Mouse (Mus musculus): ENCODE data around the gene Ift81. TPM values are rescaled to one million over a fixed set of nuclear protein-coding genes. Genes with fewer than 3 reads are reported as not detected.
A peak's percentile ranks its signal among the peaks of the same experiment; 100 is the strongest.

Gene Ift81
- polyA plus RNA-seq, 1 experiment from 2014 or later, result 29.5 TPM

- Histone ChIP-seq H3K36me3 (ENCODE audit: insufficient read depth, low read length) (no peaks in the 10 kb centered on the region), H3K4me1 (ENCODE audit: insufficient read depth, low read depth, low read length) (peaks cover 3% of the 10 kb centered on the region; the same call in 1 of the 2 replicates), H3K27ac (ENCODE audit: low read length) (no peak overlapping the region), H3K9ac (replicated peaks; ENCODE audit: low read depth) (no peak overlapping the region), H3K9me3 (ENCODE audit: low read length) (no peaks in the 10 kb centered on the region), H3K4me2 (replicated peaks; ENCODE audit: low read depth, low read length) (no peak overlapping the region), H3K4me3 (ENCODE audit: low read depth, low read length) (no peak overlapping the region), H3K27me3 (replicated peaks; ENCODE audit: insufficient read depth, low read length) (no peaks in the 10 kb centered on the region)
- WGBS, result 61% methylated on average over 8 of the region's 8 CpGs
- DNase-seq (ENCODE audit: low spot score) (no peak), ATAC-seq (no peak)
- TF ChIP-seq EP300 (IDR thresholded peaks at IDR 0.05) (no peak), CTCF (IDR thresholded peaks at IDR 0.05) (no peak)
These were observed 80.4 kb downstream of the Ift81 start for GRCm38 (mm10) chr5:122533884-122534283.

GRCm38 (mm10) chr5:122529913-122530604 is 84.3 kb downstream of the Ift81 start:
- H3K4me2 ChIP-seq (replicated peaks; ENCODE audit: low read depth, low read length), result no peak overlapping the region
- peak overlapping the region; percentile 48; the same call in 1 of the 2 replicates for H3K27ac ChIP-seq (ENCODE audit: low read length)
- H3K4me3 ChIP-seq (ENCODE audit: low read depth, low read length), result no peak overlapping the region
- H3K4me1 ChIP-seq (ENCODE audit: insufficient read depth, low read depth, low read length), result peaks cover 20% of the 10 kb centered on the region
- no peak for DNase-seq (ENCODE audit: low spot score)
- no peak for TF ChIP-seq EP300 (IDR thresholded peaks at IDR 0.05)
- H3K36me3 ChIP-seq (ENCODE audit: insufficient read depth, low read length), result no peaks in the 10 kb centered on the region
- H3K27me3 ChIP-seq (replicated peaks; ENCODE audit: insufficient read depth, low read length), result no peaks in the 10 kb centered on the region
- no peaks in the 10 kb centered on the region for H3K9me3 ChIP-seq (ENCODE audit: low read length)
- no peak overlapping the region for H3K9ac ChIP-seq (replicated peaks; ENCODE audit: low read depth)
- 57% methylated on average over 9 of the region's 9 CpGs for WGBS
- no peak for ATAC-seq

DNA sequence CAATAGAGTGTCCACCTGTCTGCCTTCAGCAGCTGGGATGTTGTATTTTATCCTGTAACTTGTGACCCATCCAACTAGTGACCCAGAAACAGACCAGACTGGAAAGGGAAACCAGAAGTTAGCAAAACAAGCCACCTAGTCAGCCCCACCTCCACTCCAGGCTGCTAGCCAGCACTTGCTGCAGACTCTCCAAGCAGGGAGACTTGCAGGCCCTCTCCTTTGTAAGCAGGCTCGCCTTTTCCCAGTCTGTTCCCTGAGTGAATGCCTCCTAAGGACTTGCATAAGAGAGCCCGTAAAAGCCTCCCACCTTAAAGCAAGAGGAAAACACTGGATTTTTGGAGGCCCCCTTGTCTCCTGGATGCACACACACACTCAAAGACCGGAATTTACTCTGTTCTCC is 85.0 kb downstream of the Ift81 start:
- H3K36me3 ChIP-seq (ENCODE audit: insufficient read depth, low read length), result no peaks in the 10 kb centered on the region
- no peaks in the 10 kb centered on the region for H3K9me3 ChIP-seq (ENCODE audit: low read length)
- no peak overlapping the region for H3K4me2 ChIP-seq (replicated peaks; ENCODE audit: low read depth, low read length)
- ATAC-seq (peak; percentile 41; the same call in 1 of the 2 replicates), DNase-seq (ENCODE audit: low spot score) (peak; percentile 67)
- peak overlapping the region; percentile 48 for H3K27ac ChIP-seq (ENCODE audit: low read length)
- H3K4me1 ChIP-seq (ENCODE audit: insufficient read depth, low read depth, low read length), result peaks cover 20% of the 10 kb centered on the region
- no peaks in the 10 kb centered on the region for H3K27me3 ChIP-seq (replicated peaks; ENCODE audit: insufficient read depth, low read length)
- 35% methylated on average over 3 of the region's 3 CpGs for WGBS
- TF ChIP-seq EP300 (IDR thresholded peaks at IDR 0.05) (no peak), CTCF (IDR thresholded peaks at IDR 0.05) (no peak)
- no peak overlapping the region for H3K9ac ChIP-seq (replicated peaks; ENCODE audit: low read depth)
- H3K4me3 ChIP-seq (ENCODE audit: low read depth, low read length), result no peak overlapping the region

GRCm38 (mm10) chr5:122528591-122528990 is 85.7 kb downstream of the Ift81 start:
- Histone ChIP-seq H3K4me2 (replicated peaks; ENCODE audit: low read depth, low read length) (no peak overlapping the region), H3K36me3 (ENCODE audit: insufficient read depth, low read length) (no peaks in the 10 kb centered on the region), H3K27me3 (replicated peaks; ENCODE audit: insufficient read depth, low read length) (no peaks in the 10 kb centered on the region), H3K27ac (ENCODE audit: low read length) (peak overlapping the region; percentile 26; the same call in 1 of the 2 replicates), H3K9me3 (ENCODE audit: low read length) (no peaks in the 10 kb centered on the region), H3K9ac (replicated peaks; ENCODE audit: low read depth) (no peak overlapping the region), H3K4me1 (ENCODE audit: insufficient read depth, low read depth, low read length) (peaks cover 20% of the 10 kb centered on the region), H3K4me3 (ENCODE audit: low read depth, low read length) (no peak overlapping the region)
- WGBS, result 66% methylated on average over 3 of the region's 3 CpGs
- no peak for ATAC-seq
- DNase-seq (ENCODE audit: low spot score), result no peak
- no peak for TF ChIP-seq EP300 (IDR thresholded peaks at IDR 0.05)
- TF ChIP-seq CTCF (IDR thresholded peaks at IDR 0.05), result no peak

GRCm38 (mm10) chr5:122527761-122528160 is 86.6 kb downstream of the Ift81 start:
- H3K4me1 ChIP-seq (ENCODE audit: insufficient read depth, low read depth, low read length), result peaks cover 20% of the 10 kb centered on the region
- no peaks in the 10 kb centered on the region for H3K9me3 ChIP-seq (ENCODE audit: low read length)
- no peaks in the 10 kb centered on the region for H3K36me3 ChIP-seq (ENCODE audit: insufficient read depth, low read length)
- H3K4me2 ChIP-seq (replicated peaks; ENCODE audit: low read depth, low read length), result no peak overlapping the region
- no peak for TF ChIP-seq CTCF (IDR thresholded peaks at IDR 0.05)
- no peak for ATAC-seq
- H3K27ac ChIP-seq (ENCODE audit: low read length), result no peak overlapping the region
- no peaks in the 10 kb centered on the region for H3K27me3 ChIP-seq (replicated peaks; ENCODE audit: insufficient read depth, low read length)
- no peak overlapping the region for H3K4me3 ChIP-seq (ENCODE audit: low read depth, low read length)
- WGBS, result 38% methylated on average over 11 of the region's 11 CpGs
- H3K9ac ChIP-seq (replicated peaks; ENCODE audit: low read depth), result no peak overlapping the region
- no peak for DNase-seq (ENCODE audit: low spot score)

DNA sequence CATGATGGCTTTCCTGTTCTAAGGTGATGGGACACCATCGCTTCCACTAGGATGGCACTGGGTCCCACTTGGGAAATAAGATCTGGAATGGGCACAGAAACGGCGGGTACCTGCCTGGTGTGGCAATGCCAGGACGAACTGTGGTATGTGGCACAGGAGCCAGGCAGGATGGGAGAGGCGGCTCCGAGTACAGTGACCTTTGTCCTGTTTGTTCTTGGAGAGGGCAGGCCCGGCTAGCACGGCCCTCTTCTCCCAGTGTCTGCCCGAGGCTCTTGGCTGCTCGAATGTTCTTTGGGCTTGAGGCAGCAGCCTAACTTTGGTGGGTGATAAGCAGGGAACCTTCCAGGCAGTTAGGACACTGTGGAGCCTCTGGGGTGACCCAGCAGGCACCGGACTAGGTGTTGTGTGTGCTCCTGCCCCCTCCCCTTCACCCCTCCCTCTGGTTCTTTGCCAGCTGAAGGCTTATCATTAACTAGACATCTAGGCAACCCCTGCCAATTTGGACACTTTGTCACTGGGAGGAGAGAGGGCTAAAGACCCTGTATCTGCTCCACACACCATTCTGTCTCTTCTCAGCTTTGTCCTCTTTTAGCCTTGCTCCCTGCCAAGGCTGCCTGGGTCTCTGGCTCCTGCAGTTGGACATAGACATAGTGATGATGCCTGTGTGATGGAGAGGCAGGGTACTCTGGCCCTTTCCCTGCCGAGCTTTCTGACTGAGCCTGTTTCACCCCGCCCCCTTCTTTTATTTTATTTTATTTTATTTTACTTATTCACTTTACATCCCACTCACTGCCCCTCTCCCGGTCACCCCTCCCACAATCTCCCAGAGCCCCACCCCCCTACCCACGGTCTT is 87.2 kb downstream of the Ift81 start:
- 53% methylated on average over 15 of the region's 15 CpGs for WGBS
- no peak overlapping the region for H3K4me2 ChIP-seq (replicated peaks; ENCODE audit: low read depth, low read length)
- H3K36me3 ChIP-seq (ENCODE audit: insufficient read depth, low read length), result no peaks in the 10 kb centered on the region
- no peak overlapping the region for H3K9ac ChIP-seq (replicated peaks; ENCODE audit: low read depth)
- ATAC-seq, result peak; percentile 48
- peak; percentile 53 for DNase-seq (ENCODE audit: low spot score)
- H3K4me1 ChIP-seq (ENCODE audit: insufficient read depth, low read depth, low read length), result peaks cover 20% of the 10 kb centered on the region
- H3K4me3 ChIP-seq (ENCODE audit: low read depth, low read length), result no peak overlapping the region
- no peaks in the 10 kb centered on the region for H3K27me3 ChIP-seq (replicated peaks; ENCODE audit: insufficient read depth, low read length)
- TF ChIP-seq CTCF (IDR thresholded peaks at IDR 0.05) (no peak), EP300 (IDR thresholded peaks at IDR 0.05) (no peak)
- H3K27ac ChIP-seq (ENCODE audit: low read length), result no peak overlapping the region
- H3K9me3 ChIP-seq (ENCODE audit: low read length), result no peaks in the 10 kb centered on the region
